Mouse (Mus musculus) mouse trophoblast stem cell (cell line): ENCODE results near the gene Vdr.

Source experiments
- in situ Hi-C, 2 experiments: fragments of 300-500 bp; cut with MseI, MboI; formaldehyde crosslinking; loops; 2 replicates in 1 of 2; 3 replicates in 1 of 2; pipeline ENCODE4 v1.15.1; 2025

The Vdr gene

GRCm38 (mm10) chr15:97910530-97910929 lies at the start of gene Vdr:
TSS of gene Vdr (minus strand) at chr15:97910630.
- in situ Hi-C loops = no loop called here

GRCm38 (mm10) chr15:97956416-97956815 lies 46.0 kb upstream of the Vdr start:
- in situ Hi-C loops = no loop called here

- in situ Hi-C loops = no loop called here
Observed at GRCm38 (mm10) chr15:97955742-97956141, 45.3 kb upstream of the Vdr start.

GRCm38 (mm10) chr15:97955286-97955685 lies 44.9 kb upstream of the Vdr start:
- in situ Hi-C loops = no loop called here

GRCm38 (mm10) chr15:97954671-97955070 lies 44.2 kb upstream of the Vdr start:
- in situ Hi-C loops = loop anchor here in 1 of 2 experiments (5.0 kb wide), 1 partner anchor 82 kb away; no protein-coding TSS in a partner anchor

- in situ Hi-C loops = loop anchor here in 1 of 2 experiments (5.0 kb wide), 1 partner anchor 81 kb away; no protein-coding TSS in a partner anchor
Observed at GRCm38 (mm10) chr15:97952889-97953189, 42.4 kb upstream of the Vdr start.

- in situ Hi-C loops = loop anchor here in 1 of 2 experiments (5.0 kb wide), 1 partner anchor 80 kb away; no protein-coding TSS in a partner anchor
Observed at GRCm38 (mm10) chr15:97952137-97952888, 41.9 kb upstream of the Vdr start.

GRCm38 (mm10) chr15:97950240-97950639 lies 39.8 kb upstream of the Vdr start:
- in situ Hi-C loops = loop anchor here in 1 of 2 experiments (5.0 kb wide), 1 partner anchor 78 kb away; no protein-coding TSS in a partner anchor

GRCm38 (mm10) chr15:97949706-97950105 lies 39.3 kb upstream of the Vdr start:
- in situ Hi-C loops = loop anchor here in 1 of 2 experiments (5.0 kb wide), 1 partner anchor 77 kb away; no protein-coding TSS in a partner anchor

GRCm38 (mm10) chr15:97948720-97949119 lies 38.3 kb upstream of the Vdr start:
- in situ Hi-C loops = no loop called here

- in situ Hi-C loops = no loop called here
Observed at GRCm38 (mm10) chr15:97945656-97946315, 35.4 kb upstream of the Vdr start.

- in situ Hi-C loops = no loop called here
Observed at GRCm38 (mm10) chr15:97944919-97945574, 34.6 kb upstream of the Vdr start.

- in situ Hi-C loops = no loop called here
Observed at GRCm38 (mm10) chr15:97943356-97943755, 32.9 kb upstream of the Vdr start.

GRCm38 (mm10) chr15:97942538-97942937 lies 32.1 kb upstream of the Vdr start:
- in situ Hi-C loops = no loop called here

- in situ Hi-C loops = no loop called here
Observed at GRCm38 (mm10) chr15:97941306-97941705, 30.9 kb upstream of the Vdr start.

GRCm38 (mm10) chr15:97940088-97940487 lies 29.7 kb upstream of the Vdr start:
- in situ Hi-C loops = no loop called here

GRCm38 (mm10) chr15:97938580-97938979 lies 28.1 kb upstream of the Vdr start:
- in situ Hi-C loops = no loop called here

GRCm38 (mm10) chr15:97932441-97932840 lies 22.0 kb upstream of the Vdr start:
- in situ Hi-C loops = no loop called here

GRCm38 (mm10) chr15:97929259-97929824 lies 18.9 kb upstream of the Vdr start:
- in situ Hi-C loops = no loop called here

- in situ Hi-C loops = no loop called here
Observed at GRCm38 (mm10) chr15:97927821-97928220, 17.4 kb upstream of the Vdr start.

GRCm38 (mm10) chr15:97927018-97927417 lies 16.6 kb upstream of the Vdr start:
- in situ Hi-C loops = no loop called here

- in situ Hi-C loops = no loop called here
Observed at GRCm38 (mm10) chr15:97922421-97922820, 12.0 kb upstream of the Vdr start.
